Mouse (Mus musculus): ENCODE measurements around the gene Lrrc7. TPM values are rescaled to one million over a fixed set of nuclear protein-coding genes. Genes with fewer than 3 reads are reported as not detected.

Lrrc7 gene
- total and polyA plus RNA-seq, 3 experiments: 0.07 TPM; not detected in 2

DNA sequence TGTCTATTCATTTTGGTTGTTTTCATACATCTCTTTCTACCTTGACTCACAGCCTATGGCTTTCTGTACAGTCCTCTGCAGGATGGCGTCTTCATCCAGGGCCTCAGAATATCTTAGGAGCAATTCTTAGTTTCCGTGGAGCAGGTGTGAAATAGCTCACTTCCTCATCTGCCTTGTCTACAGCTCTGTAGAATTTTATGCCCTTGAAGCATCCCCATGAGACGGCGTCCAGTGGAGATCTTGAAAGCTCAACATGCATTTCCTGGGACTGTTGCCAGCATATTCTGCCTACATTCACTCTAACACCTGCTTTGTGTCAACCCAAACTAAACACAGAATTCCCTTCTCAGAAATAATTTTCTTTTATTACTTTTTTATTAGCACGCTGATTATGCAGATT, 267.0 kb downstream of the Lrrc7 start:
- Histone ChIP-seq H3K36me3 (replicated peaks in 1 of 2; ENCODE audit: control insufficient read depth in 1 of 2, insufficient read depth in 1 of 2, low read length in 1 of 2) (no peaks in the 10 kb centered on the region), H3K27ac (ENCODE audit: insufficient read depth, low read depth) (no peak overlapping the region), H3K4me3 (replicated peaks in 1 of 3; ENCODE audit: low read depth in 2 of 3, low read length in 2 of 3, poor library complexity in 1 of 3) (no peak overlapping the region), H3K9ac (ENCODE audit: insufficient read depth, low read depth) (no peak overlapping the region), H3K4me2 (ENCODE audit: insufficient read depth, low read depth, poor library complexity, severe bottlenecking) (no peak overlapping the region), H3K9me3 (replicated peaks; ENCODE audit: low read length) (no peaks in the 10 kb centered on the region), H3K27me3 (replicated peaks) (no peaks in the 10 kb centered on the region), H3K79me2 (replicated peaks; ENCODE audit: control insufficient read depth, extremely low read depth, insufficient read depth, poor library complexity, severe bottlenecking) (no peaks in the 10 kb centered on the region), H3K4me1 (ENCODE audit: control insufficient read depth in 1 of 2, insufficient read depth in 2 of 2) (no peaks in the 10 kb centered on the region)
- in situ Hi-C loops (cut with MboI; ENCODE audit: low pct_ligation_motif_present, low pct_unique_long_range_greater_than_20kb, low sequenced_read_pairs) (no loop called here), dilution Hi-C loops (cut with MboI; ENCODE audit: extremely low pct_ligation_motif_present, extremely low pct_unique_long_range_greater_than_20kb, low sequenced_read_pairs) (no loop called here)
- TF ChIP-seq TBP (conservative IDR thresholded peaks at IDR 0.05; ENCODE audit: low read depth, low read length) (no peak), MAZ (IDR thresholded peaks at IDR 0.05; ENCODE audit: low read depth, low read length) (no peak)
- DNase-seq (ENCODE audit: extremely low read depth): no peak

GRCm38 (mm10) chr3:158284431-158284830, 277.6 kb downstream of the Lrrc7 start:
- H3K9me3 ChIP-seq (replicated peaks; ENCODE audit: low read length): no peaks in the 10 kb centered on the region
- H3K27me3 ChIP-seq (replicated peaks): no peaks in the 10 kb centered on the region
- H3K27ac ChIP-seq (ENCODE audit: insufficient read depth, low read depth): no peak overlapping the region
- H3K4me1 ChIP-seq (ENCODE audit: control insufficient read depth in 1 of 2, insufficient read depth in 2 of 2): no peaks in the 10 kb centered on the region; a peak in 1 of 4 replicates
- dilution Hi-C loops (cut with MboI; ENCODE audit: extremely low pct_ligation_motif_present, extremely low pct_unique_long_range_greater_than_20kb, low sequenced_read_pairs) (no loop called here), in situ Hi-C loops (cut with MboI; ENCODE audit: low pct_ligation_motif_present, low pct_unique_long_range_greater_than_20kb, low sequenced_read_pairs) (no loop called here)
- no peak overlapping the region for H3K4me2 ChIP-seq (ENCODE audit: insufficient read depth, low read depth, poor library complexity, severe bottlenecking)
- no peaks in the 10 kb centered on the region for H3K36me3 ChIP-seq (replicated peaks in 1 of 2; ENCODE audit: control insufficient read depth in 1 of 2, insufficient read depth in 1 of 2, low read length in 1 of 2)
- no peak for DNase-seq (ENCODE audit: extremely low read depth)
- no peak overlapping the region for H3K9ac ChIP-seq (ENCODE audit: insufficient read depth, low read depth)
- H3K4me3 ChIP-seq (replicated peaks in 1 of 3; ENCODE audit: low read depth in 2 of 3, low read length in 2 of 3, poor library complexity in 1 of 3): no peak overlapping the region
- no peaks in the 10 kb centered on the region for H3K79me2 ChIP-seq (replicated peaks; ENCODE audit: control insufficient read depth, extremely low read depth, insufficient read depth, poor library complexity, severe bottlenecking)
- TF ChIP-seq E2F4 (IDR thresholded peaks at IDR 0.05; ENCODE audit: insufficient replicate concordance, low read depth, low read length) (no peak), ZC3H11A (IDR thresholded peaks at IDR 0.05; ENCODE audit: low read depth, low read length) (no peak), CHD1 (IDR thresholded peaks at IDR 0.05; ENCODE audit: low read depth, low read length) (no peak), UBTF (IDR thresholded peaks at IDR 0.05; ENCODE audit: low read depth, low read length) (no peak), MAFK (IDR thresholded peaks at IDR 0.05; ENCODE audit: insufficient replicate concordance, low read length) (no peak), POLR2A (IDR thresholded peaks at IDR 0.05; ENCODE audit: low read depth, low read length) (no peak), MAX (IDR thresholded peaks at IDR 0.05; ENCODE audit: low read length) (no peak), ZMIZ1 (IDR thresholded peaks at IDR 0.05; ENCODE audit: low read depth, low read length) (no peak), JUN (IDR thresholded peaks at IDR 0.05; ENCODE audit: insufficient read depth, low read depth, low read length) (no peak), EP300 (IDR thresholded peaks at IDR 0.05; ENCODE audit: low read length) (no peak), USF1 (IDR thresholded peaks at IDR 0.05; ENCODE audit: low read depth, low read length) (no peak), KAT2A (IDR thresholded peaks at IDR 0.05; ENCODE audit: insufficient replicate concordance, low read length) (no peak), NELFE (IDR thresholded peaks at IDR 0.05; ENCODE audit: low read depth, low read length) (no peak)

- Histone ChIP-seq H3K27me3 (replicated peaks) (no peaks in the 10 kb centered on the region), H3K9ac (ENCODE audit: insufficient read depth, low read depth) (no peak overlapping the region), H3K27ac (ENCODE audit: insufficient read depth, low read depth) (no peak overlapping the region), H3K4me2 (ENCODE audit: insufficient read depth, low read depth, poor library complexity, severe bottlenecking) (no peak overlapping the region), H3K36me3 (replicated peaks in 1 of 2; ENCODE audit: control insufficient read depth in 1 of 2, insufficient read depth in 1 of 2, low read length in 1 of 2) (no peaks in the 10 kb centered on the region), H3K4me3 (replicated peaks in 1 of 3; ENCODE audit: low read depth in 2 of 3, low read length in 2 of 3, poor library complexity in 1 of 3) (no peak overlapping the region), H3K79me2 (replicated peaks; ENCODE audit: control insufficient read depth, extremely low read depth, insufficient read depth, poor library complexity, severe bottlenecking) (no peaks in the 10 kb centered on the region), H3K9me3 (replicated peaks; ENCODE audit: low read length) (no peaks in the 10 kb centered on the region), H3K4me1 (ENCODE audit: control insufficient read depth in 1 of 2, insufficient read depth in 2 of 2) (peaks cover 0 to 5% of the 10 kb centered on the region in 2 experiments; a peak in 3 of 4 replicates)
- in situ Hi-C loops (cut with MboI; ENCODE audit: low pct_ligation_motif_present, low pct_unique_long_range_greater_than_20kb, low sequenced_read_pairs): no loop called here
- dilution Hi-C loops (cut with MboI; ENCODE audit: extremely low pct_ligation_motif_present, extremely low pct_unique_long_range_greater_than_20kb, low sequenced_read_pairs): no loop called here
- DNase-seq (ENCODE audit: extremely low read depth): no peak
- TF ChIP-seq MAX (IDR thresholded peaks at IDR 0.05; ENCODE audit: low read length) (no peak), RCOR1 (conservative IDR thresholded peaks at IDR 0.05; ENCODE audit: low read depth, low read length) (no peak), NELFE (IDR thresholded peaks at IDR 0.05; ENCODE audit: low read depth, low read length) (no peak), ELF1 (IDR thresholded peaks at IDR 0.05; ENCODE audit: low read depth, low read length) (no peak), MEF2A (IDR thresholded peaks at IDR 0.05; ENCODE audit: borderline replicate concordance, low read depth, low read length) (no peak), ZMIZ1 (IDR thresholded peaks at IDR 0.05; ENCODE audit: low read depth, low read length) (no peak), JUN (IDR thresholded peaks at IDR 0.05; ENCODE audit: insufficient read depth, low read depth, low read length) (no peak), BHLHE40 (IDR thresholded peaks at IDR 0.05; ENCODE audit: low read depth, low read length) (no peak), TBP (conservative IDR thresholded peaks at IDR 0.05; ENCODE audit: low read depth, low read length) (no peak), MAFK (IDR thresholded peaks at IDR 0.05; ENCODE audit: insufficient replicate concordance, low read length) (no peak), POLR2AphosphoS2 (IDR thresholded peaks at IDR 0.05; ENCODE audit: low read depth, low read length) (no peak), IRF4 (IDR thresholded peaks at IDR 0.05; ENCODE audit: low read depth, low read length) (no peak), CHD1 (IDR thresholded peaks at IDR 0.05; ENCODE audit: low read depth, low read length) (no peak), EP300 (IDR thresholded peaks at IDR 0.05; ENCODE audit: low read length) (no peak)
Observed at GRCm38 (mm10) chr3:158278631-158279030, 283.4 kb downstream of the Lrrc7 start.

Data from CH12.LX (cell line).